Mouse (Mus musculus): Measurements from ENCODE around the gene Sox6.

GRCm38 (mm10) chr7:115540261-115540660, 498.3 kb downstream of the Sox6 start:
- TF ChIP-seq CTCF (conservative IDR thresholded peaks at IDR 0.05; ENCODE audit: low read length) (no peak), NANOG (IDR thresholded peaks at IDR 0.05; ENCODE audit: borderline replicate concordance, low read length) (no peak)
